ENCODE assay signal across 22 mouse cellular contexts in genomic region chr5:28019864-28020263, GRCm38 (mm10).
"Had no signal": no experiment of that assay in that cellular context is flagged by ENCODE, and none has a peak within 500 bp of the region (broad histone marks: within the 10 kb centered on the region; RNA-seq: fewer than 3 reads in every experiment).

No protein-coding gene starts in this region.

- H3K9ac ChIP-seq: limb, embryonic 15.5 days; liver, embryonic 14.5 days; liver, postnatal 0 days; lung, embryonic 15.5 days; neural tube, embryonic 12.5 days; neural tube, embryonic 15.5 days had no signal

- H3K27me3 ChIP-seq: limb, embryonic 15.5 days; lung, embryonic 15.5 days; neural tube, embryonic 12.5 days; neural tube, embryonic 15.5 days had no signal

- H3K4me1 ChIP-seq: limb, embryonic 15.5 days; neural tube, embryonic 12.5 days; neural tube, embryonic 15.5 days had no signal

- H3K27ac ChIP-seq: kidney, postnatal 0 days; layer of hippocampus, adult 2 months; limb, embryonic 15.5 days; liver, embryonic 14.5 days; lung, embryonic 15.5 days; neural tube, embryonic 12.5 days; neural tube, embryonic 15.5 days; stomach, postnatal 0 days had no signal

- DNase-seq: kidney, adult 18-20 months; kidney, postnatal 25 days; layer of hippocampus, adult 9-11 months; liver, postnatal 0 days; lung, postnatal 14 days; lung, postnatal 4 days; midbrain, embryonic 14.5 days; right cerebral cortex, adult 18-20 months; right cerebral cortex, postnatal 14 days; right cerebral cortex, postnatal 4 days; thymus, adult 2 months; thymus, postnatal 36 days had no signal

- H3K36me3 ChIP-seq: limb, embryonic 15.5 days; lung, embryonic 15.5 days; neural tube, embryonic 12.5 days; neural tube, embryonic 15.5 days had no signal

- H3K9me3 ChIP-seq: limb, embryonic 15.5 days; lung, embryonic 15.5 days; neural tube, embryonic 12.5 days; neural tube, embryonic 15.5 days had no signal

- H3K4me2 ChIP-seq: limb, embryonic 15.5 days; liver, embryonic 11.5 days; lung, embryonic 15.5 days; midbrain, embryonic 11.5 days; neural tube, embryonic 12.5 days; neural tube, embryonic 15.5 days had no signal

- H3K4me3 ChIP-seq: layer of hippocampus, adult 2 months; limb, embryonic 15.5 days; lung, embryonic 15.5 days; neural tube, embryonic 12.5 days; neural tube, embryonic 15.5 days had no signal

- ATAC-seq: liver, postnatal 0 days had no signal
